Mouse (Mus musculus): ENCODE results near the gene Klk1b5. TPM values are rescaled to one million over a fixed set of nuclear protein-coding genes. Genes with fewer than 3 reads are reported as not detected.

Gene Klk1b5
- polyA plus RNA-seq, 1 experiment from 2014 or later = not detected

- Histone ChIP-seq H3K27ac (ENCODE audit: low read depth, low read length) (no peak overlapping the region), H3K4me3 (ENCODE audit: low read depth, low read length) (peak overlapping the region; percentile 13; the same call in 1 of the 2 replicates), H3K9me3 (ENCODE audit: control insufficient read depth, low read length) (no peaks in the 10 kb centered on the region), H3K9ac (ENCODE audit: low read length) (peak overlapping the region; percentile 39; the same call in 1 of the 2 replicates), H3K4me1 (ENCODE audit: control insufficient read depth, insufficient read depth, low read length) (peaks cover 4% of the 10 kb centered on the region), H3K36me3 (ENCODE audit: control insufficient read depth, insufficient read depth, low read length) (no peaks in the 10 kb centered on the region), H3K4me2 (peak overlapping the region; percentile 41), H3K27me3 (ENCODE audit: control insufficient read depth, insufficient read depth, low read length) (no peaks in the 10 kb centered on the region)
- 2% methylated on average over 34 of the region's 34 CpGs for WGBS
- DNase-seq (ENCODE audit: low spot score, missing footprints) (peak; percentile 100), ATAC-seq (ENCODE audit: low FRiP score) (peak; percentile 82)
Measured at GRCm38 (mm10) chr7:44262791-44263643, 47.3 kb downstream of the Klk1b5 start.

GRCm38 (mm10) chr7:44268117-44268516, 52.4 kb downstream of the Klk1b5 start:
- Histone ChIP-seq H3K9me3 (ENCODE audit: control insufficient read depth, low read length) (no peaks in the 10 kb centered on the region), H3K4me3 (ENCODE audit: low read depth, low read length) (no peak overlapping the region), H3K4me2 (no peak overlapping the region), H3K27me3 (ENCODE audit: control insufficient read depth, insufficient read depth, low read length) (no peaks in the 10 kb centered on the region), H3K9ac (ENCODE audit: low read length) (no peak overlapping the region), H3K27ac (ENCODE audit: low read depth, low read length) (no peak overlapping the region), H3K4me1 (ENCODE audit: control insufficient read depth, insufficient read depth, low read length) (peaks cover 2% of the 10 kb centered on the region), H3K36me3 (ENCODE audit: control insufficient read depth, insufficient read depth, low read length) (no peaks in the 10 kb centered on the region)
- 82% methylated on average over 11 of the region's 11 CpGs for WGBS
- no peak for ATAC-seq (ENCODE audit: low FRiP score)
- peak; percentile 57 for DNase-seq (ENCODE audit: low spot score, missing footprints)

GRCm38 (mm10) chr7:44269397-44269796, 53.7 kb downstream of the Klk1b5 start:
- 85% methylated on average over 2 of the region's 2 CpGs for WGBS
- Histone ChIP-seq H3K36me3 (ENCODE audit: control insufficient read depth, insufficient read depth, low read length) (no peaks in the 10 kb centered on the region), H3K4me1 (ENCODE audit: control insufficient read depth, insufficient read depth, low read length) (no peaks in the 10 kb centered on the region), H3K4me3 (ENCODE audit: low read depth, low read length) (no peak overlapping the region), H3K27me3 (ENCODE audit: control insufficient read depth, insufficient read depth, low read length) (peaks cover 4% of the 10 kb centered on the region; the same call in 1 of the 2 replicates), H3K27ac (ENCODE audit: low read depth, low read length) (no peak overlapping the region), H3K9ac (ENCODE audit: low read length) (no peak overlapping the region), H3K9me3 (ENCODE audit: control insufficient read depth, low read length) (no peaks in the 10 kb centered on the region), H3K4me2 (no peak overlapping the region)
- no peak for DNase-seq (ENCODE audit: low spot score, missing footprints)
- ATAC-seq (ENCODE audit: low FRiP score) = no peak

Other genes with a start within 250 kb of the Klk1b5 start
- gene Klk1b1, start 249.2 kb upstream of the Klk1b5 start, polyA plus RNA-seq (2014; fragmentation: Nextera tagmentation; extraction: Ambion mirVana) = not detected in 2 replicates
- gene Klk1b9, start 239.9 kb upstream of the Klk1b5 start, polyA plus RNA-seq (2014; fragmentation: Nextera tagmentation; extraction: Ambion mirVana) = not detected in 2 replicates
- gene Klk1b11, start 220.1 kb upstream of the Klk1b5 start, polyA plus RNA-seq (2014; fragmentation: Nextera tagmentation; extraction: Ambion mirVana) = not detected in 2 replicates
- gene Klk1b26, start 203.8 kb upstream of the Klk1b5 start, polyA plus RNA-seq (2014; fragmentation: Nextera tagmentation; extraction: Ambion mirVana) = not detected in 2 replicates
- not detected in 2 replicates for gene Klk1b27, start 163.7 kb upstream of the Klk1b5 start, polyA plus RNA-seq (2014; fragmentation: Nextera tagmentation; extraction: Ambion mirVana)
- not detected in 2 replicates for gene Klk1b21, start 113.6 kb upstream of the Klk1b5 start, polyA plus RNA-seq (2014; fragmentation: Nextera tagmentation; extraction: Ambion mirVana)
- gene Klk1b22, start 103.3 kb upstream of the Klk1b5 start, polyA plus RNA-seq (2014; fragmentation: Nextera tagmentation; extraction: Ambion mirVana) = not detected in 2 replicates
- not detected in 2 replicates for gene Klk1b16, start 79.2 kb upstream of the Klk1b5 start, polyA plus RNA-seq (2014; fragmentation: Nextera tagmentation; extraction: Ambion mirVana)
- not detected in 2 replicates for gene Klk1b24, start 27.7 kb upstream of the Klk1b5 start, polyA plus RNA-seq (2014; fragmentation: Nextera tagmentation; extraction: Ambion mirVana)
- not detected in 2 replicates for gene Klk1b3, start 17.8 kb upstream of the Klk1b5 start, polyA plus RNA-seq (2014; fragmentation: Nextera tagmentation; extraction: Ambion mirVana)
- not detected in 2 replicates for gene Klk1b4, start 8.5 kb upstream of the Klk1b5 start, polyA plus RNA-seq (2014; fragmentation: Nextera tagmentation; extraction: Ambion mirVana)
- gene Klk1, start 9.4 kb downstream of the Klk1b5 start, polyA plus RNA-seq (2014; fragmentation: Nextera tagmentation; extraction: Ambion mirVana) = not detected in 2 replicates
- not detected in 2 replicates for gene Gm36864, start 20.2 kb downstream of the Klk1b5 start, polyA plus RNA-seq (2014; fragmentation: Nextera tagmentation; extraction: Ambion mirVana)
- 1.1 and 1.4 TPM in 2 replicates for gene 1700028J19Rik, start 30.8 kb downstream of the Klk1b5 start, polyA plus RNA-seq (2014; fragmentation: Nextera tagmentation; extraction: Ambion mirVana)
- gene 2410002F23Rik, start 30.8 kb downstream of the Klk1b5 start, polyA plus RNA-seq (2014; fragmentation: Nextera tagmentation; extraction: Ambion mirVana) = 104 and 117 TPM in 2 replicates
- gene Acp4, start 41.4 kb downstream of the Klk1b5 start, polyA plus RNA-seq (2014; fragmentation: Nextera tagmentation; extraction: Ambion mirVana) = not detected in 2 replicates
- not detected in 2 replicates for gene Gm15517, start 45.5 kb downstream of the Klk1b5 start, polyA plus RNA-seq (2014; fragmentation: Nextera tagmentation; extraction: Ambion mirVana)
- gene Clec11a, start 91.0 kb downstream of the Klk1b5 start, polyA plus RNA-seq (2014; fragmentation: Nextera tagmentation; extraction: Ambion mirVana) = 2.2 and 3.4 TPM in 2 replicates
- gene Shank1, start 94.3 kb downstream of the Klk1b5 start, polyA plus RNA-seq (2014; fragmentation: Nextera tagmentation; extraction: Ambion mirVana) = 3.4 TPM in 2 replicates
- 1.5 and 2.1 TPM in 2 replicates for gene Syt3, start 168.2 kb downstream of the Klk1b5 start, polyA plus RNA-seq (2014; fragmentation: Nextera tagmentation; extraction: Ambion mirVana)
- 0.31 and 1.1 TPM in 2 replicates for gene 1700008O03Rik, start 169.9 kb downstream of the Klk1b5 start, polyA plus RNA-seq (2014; fragmentation: Nextera tagmentation; extraction: Ambion mirVana)
- gene Lrrc4b, start 213.1 kb downstream of the Klk1b5 start, polyA plus RNA-seq (2014; fragmentation: Nextera tagmentation; extraction: Ambion mirVana) = 9.2 and 10.3 TPM in 2 replicates
- 1.8 and 2.9 TPM in 2 replicates for gene Aspdh, start 249.4 kb downstream of the Klk1b5 start, polyA plus RNA-seq (2014; fragmentation: Nextera tagmentation; extraction: Ambion mirVana)